Mouse (Mus musculus) MEL (cell line): ENCODE results near the gene Gnat2. TPM values are rescaled to one million over a fixed set of nuclear protein-coding genes. Genes with fewer than 3 reads are reported as not detected.

Experiments used
- DNase-seq: peaks from one replicate; pipeline ENCODE4 v3.0.0; 2011; ENCODE audit warnings: low read depth, low spot score
- H3K27ac ChIP-seq: 2 replicates; pipeline ENCODE4 v1.5.1; 2012; ENCODE audit warnings: low read depth, mild to moderate bottlenecking, control low read depth, low read length, moderate library complexity; ENCODE audit not compliant: control insufficient read depth
- H3K27me3 ChIP-seq, 2 experiments: fragments of 150-350 bp in 1 of 2; sonication (generic) in 1 of 2; 2 replicates each; pipeline ENCODE4 v1.6.1; 2012; ENCODE audit warnings: low read length in 2 of 2, mild to moderate bottlenecking in 2 of 2, improper control_type of control experiment in 1 of 2, moderate library complexity in 1 of 2; ENCODE audit not compliant: insufficient read depth in 2 of 2, control insufficient read depth in 1 of 2
- H3K36me3 ChIP-seq, 2 experiments: 2 replicates each; pipeline ENCODE4 v1.6.1; 2012 to 2014; ENCODE audit warnings: low read length in 2 of 2, improper control_type of control experiment in 1 of 2, inconsistent platforms in 1 of 2, mild to moderate bottlenecking in 1 of 2; ENCODE audit not compliant: insufficient read depth in 2 of 2, control insufficient read depth in 1 of 2
- H3K4me1 ChIP-seq, 2 experiments: fragments of 150-350 bp in 1 of 2; sonication (generic) in 1 of 2; 2 replicates each; pipeline ENCODE4 v1.6.1; 2012; ENCODE audit warnings: low read length in 2 of 2, improper control_type of control experiment in 1 of 2, mild to moderate bottlenecking in 1 of 2; ENCODE audit not compliant: insufficient read depth in 2 of 2, control insufficient read depth in 1 of 2
- H3K4me3 ChIP-seq, 2 experiments: fragments of 150-350 bp in 1 of 2; sonication (generic) in 1 of 2; 2 replicates each; pipeline ENCODE4 v1.5.1; 2012; ENCODE audit warnings: low read depth in 2 of 2, low read length in 2 of 2, mild to moderate bottlenecking in 2 of 2, moderate library complexity in 2 of 2, control low read depth in 1 of 2, improper control_type of control experiment in 1 of 2; ENCODE audit not compliant: control insufficient read depth in 1 of 2, insufficient read depth in 1 of 2
- H3K79me2 ChIP-seq: 2 replicates; pipeline ENCODE4 v1.6.1; 2012; ENCODE audit warnings: mild to moderate bottlenecking, low read length, moderate library complexity; ENCODE audit not compliant: control insufficient read depth, poor library complexity, insufficient read depth
- H3K9ac ChIP-seq: 2 replicates; pipeline ENCODE4 v1.6.1; 2012; ENCODE audit warnings: low read depth, mild to moderate bottlenecking, control low read depth, low read length, moderate library complexity; ENCODE audit not compliant: control insufficient read depth, poor library complexity, severe bottlenecking
- H3K9me3 ChIP-seq: fragments of 150-350 bp; sonication (generic); replicated peaks from 2 replicates; pipeline ENCODE4 v1.6.1; 2012; ENCODE audit warnings: mild to moderate bottlenecking, low read length, improper control_type of control experiment, moderate library complexity; ENCODE audit not compliant: insufficient read depth
- BHLHE40 ChIP-seq: IDR thresholded peaks from 2 replicates; pipeline ENCODE4 v1.6.1; 2012; ENCODE audit warnings: low read depth, mild to moderate bottlenecking, inconsistent platforms, low read length, improper control_type of control experiment, borderline replicate concordance
- CHD1 ChIP-seq: IDR thresholded peaks from 2 replicates; pipeline ENCODE4 v1.6.1; 2012; ENCODE audit warnings: low read depth, mild to moderate bottlenecking, inconsistent platforms, low read length, improper control_type of control experiment
- CHD2 ChIP-seq: IDR thresholded peaks from 2 replicates; pipeline ENCODE4 v1.6.1; 2011; ENCODE audit warnings: low read length, improper control_type of control experiment
- CTCF ChIP-seq, 3 experiments: IDR thresholded peaks in 2 of 3; conservative IDR thresholded peaks in 1 of 3; 2 replicates each; pipeline ENCODE4 v1.5.1; 2011 to 2012; ENCODE audit warnings: low read length in 3 of 3, low read depth in 2 of 3, mild to moderate bottlenecking in 2 of 3, improper control_type of control experiment in 1 of 3, inconsistent platforms in 1 of 3, mixed read lengths in 1 of 3, moderate library complexity in 1 of 3; ENCODE audit not compliant: control insufficient read depth in 1 of 3, insufficient read depth in 1 of 3, poor library complexity in 1 of 3, severe bottlenecking in 1 of 3
- E2F4 ChIP-seq: IDR thresholded peaks from 2 replicates; pipeline ENCODE4 v1.6.1; 2011; ENCODE audit warnings: low read depth, low read length, improper control_type of control experiment, borderline replicate concordance
- ELF1 ChIP-seq: IDR thresholded peaks from 2 replicates; pipeline ENCODE4 v1.6.1; 2014; ENCODE audit warnings: low read depth, mild to moderate bottlenecking, inconsistent platforms, low read length, improper control_type of control experiment, moderate library complexity
- EP300 ChIP-seq, 2 experiments: IDR thresholded peaks; 2 replicates each; pipeline ENCODE4 v1.6.1; 2011; ENCODE audit warnings: improper control_type of control experiment in 2 of 2, low read length in 2 of 2, low read depth in 1 of 2, mild to moderate bottlenecking in 1 of 2
- ETS1 ChIP-seq: IDR thresholded peaks from 2 replicates; pipeline ENCODE4 v1.6.1; 2012; ENCODE audit warnings: low read depth, mild to moderate bottlenecking, inconsistent platforms, low read length, improper control_type of control experiment, moderate library complexity
- GABPA ChIP-seq: IDR thresholded peaks from 2 replicates; pipeline ENCODE4 v1.6.1; 2012; ENCODE audit warnings: low read depth, mild to moderate bottlenecking, inconsistent platforms, low read length, improper control_type of control experiment, moderate library complexity
- GATA1 ChIP-seq: IDR thresholded peaks from 2 replicates; pipeline ENCODE4 v1.6.1; 2011; ENCODE audit warnings: low read depth, low read length, improper control_type of control experiment
- HCFC1 ChIP-seq: IDR thresholded peaks from 2 replicates; pipeline ENCODE4 v1.6.1; 2012; ENCODE audit warnings: low read depth, mild to moderate bottlenecking, inconsistent platforms, low read length, improper control_type of control experiment, moderate library complexity
- MAFK ChIP-seq: IDR thresholded peaks from 2 replicates; pipeline ENCODE4 v1.6.1; 2011; ENCODE audit warnings: low read depth, mild to moderate bottlenecking, low read length, improper control_type of control experiment, borderline replicate concordance
- MAX ChIP-seq: IDR thresholded peaks from 2 replicates; pipeline ENCODE4 v1.6.1; 2011; ENCODE audit warnings: low read length, improper control_type of control experiment
- MAZ ChIP-seq: IDR thresholded peaks from 2 replicates; pipeline ENCODE4 v1.6.1; 2012; ENCODE audit warnings: low read depth, mild to moderate bottlenecking, inconsistent platforms, low read length, improper control_type of control experiment
- MEF2A ChIP-seq: IDR thresholded peaks from 2 replicates; pipeline ENCODE4 v1.6.1; 2014; ENCODE audit warnings: low read depth, mild to moderate bottlenecking, inconsistent platforms, low read length, improper control_type of control experiment; ENCODE audit not compliant: poor library complexity, insufficient replicate concordance, severe bottlenecking; ENCODE audit errors: extremely low read depth
- MXI1 ChIP-seq: IDR thresholded peaks from 2 replicates; pipeline ENCODE4 v1.6.1; 2011; ENCODE audit warnings: mild to moderate bottlenecking, low read depth, low read length, improper control_type of control experiment
- MYB ChIP-seq: IDR thresholded peaks from 2 replicates; pipeline ENCODE4 v1.6.1; 2011; ENCODE audit warnings: mild to moderate bottlenecking, low read depth, low read length, improper control_type of control experiment
- MYC ChIP-seq: IDR thresholded peaks from 2 replicates; pipeline ENCODE4 v1.6.1; 2011; ENCODE audit warnings: low read depth, mild to moderate bottlenecking, low read length, improper control_type of control experiment, moderate library complexity
- NRF1 ChIP-seq: IDR thresholded peaks from 2 replicates; pipeline ENCODE4 v1.6.1; 2014; ENCODE audit warnings: low read depth, mild to moderate bottlenecking, inconsistent platforms, low read length, improper control_type of control experiment, moderate library complexity; ENCODE audit not compliant: poor library complexity, insufficient read depth, severe bottlenecking
- POLR2A ChIP-seq, 2 experiments: IDR thresholded peaks; 2 replicates each; pipeline ENCODE4 v1.6.1; 2011 to 2012; ENCODE audit warnings: low read length in 2 of 2, mild to moderate bottlenecking in 2 of 2, control low read depth in 1 of 2, improper control_type of control experiment in 1 of 2, low read depth in 1 of 2, moderate library complexity in 1 of 2; ENCODE audit not compliant: control insufficient read depth in 1 of 2, insufficient read depth in 1 of 2, poor library complexity in 1 of 2
- POLR2AphosphoS5 ChIP-seq: IDR thresholded peaks from 2 replicates; pipeline ENCODE4 v1.6.1; 2012; ENCODE audit warnings: low read depth, borderline replicate concordance, mild to moderate bottlenecking, inconsistent platforms, low read length, moderate library complexity, mixed read lengths
- RAD21 ChIP-seq: IDR thresholded peaks from 2 replicates; pipeline ENCODE4 v1.6.1; 2011; ENCODE audit warnings: mild to moderate bottlenecking, low read depth, low read length, improper control_type of control experiment
- RCOR1 ChIP-seq: IDR thresholded peaks from 2 replicates; pipeline ENCODE4 v1.6.1; 2012; ENCODE audit warnings: low read depth, mild to moderate bottlenecking, inconsistent platforms, low read length, improper control_type of control experiment
- SIN3A ChIP-seq: IDR thresholded peaks from 2 replicates; pipeline ENCODE4 v1.6.1; 2012; ENCODE audit warnings: low read length, improper control_type of control experiment, inconsistent platforms
- SMC3 ChIP-seq: IDR thresholded peaks from 2 replicates; pipeline ENCODE4 v1.6.1; 2011; ENCODE audit warnings: low read depth, low read length, improper control_type of control experiment
- TAL1 ChIP-seq: IDR thresholded peaks from 2 replicates; pipeline ENCODE4 v1.6.1; 2012; ENCODE audit warnings: mild to moderate bottlenecking, inconsistent platforms, low read length, moderate library complexity, mixed read lengths
- TBP ChIP-seq: IDR thresholded peaks from 2 replicates; pipeline ENCODE4 v1.8.0; 2011; ENCODE audit warnings: low read depth, low read length, improper control_type of control experiment
- TCF12 ChIP-seq: IDR thresholded peaks from 2 replicates; pipeline ENCODE4 v1.6.1; 2014; ENCODE audit warnings: low read depth, mild to moderate bottlenecking, inconsistent platforms, low read length, improper control_type of control experiment, moderate library complexity
- UBTF ChIP-seq: IDR thresholded peaks from 2 replicates; pipeline ENCODE4 v1.6.1; 2012; ENCODE audit warnings: low read depth, mild to moderate bottlenecking, inconsistent platforms, low read length, improper control_type of control experiment, moderate library complexity, borderline replicate concordance; ENCODE audit not compliant: insufficient read depth
- USF1 ChIP-seq: IDR thresholded peaks from 2 replicates; pipeline ENCODE4 v1.6.1; 2014; ENCODE audit warnings: low read depth, mild to moderate bottlenecking, inconsistent platforms, low read length, improper control_type of control experiment, moderate library complexity
- USF2 ChIP-seq, 2 experiments: IDR thresholded peaks; 2 replicates each; pipeline ENCODE4 v1.6.1; 2011 to 2012; ENCODE audit warnings: improper control_type of control experiment in 2 of 2, low read length in 2 of 2, borderline replicate concordance in 1 of 2, inconsistent platforms in 1 of 2, low read depth in 1 of 2, mild to moderate bottlenecking in 1 of 2; ENCODE audit not compliant: insufficient read depth in 1 of 2
- ZKSCAN1 ChIP-seq: IDR thresholded peaks from 2 replicates; pipeline ENCODE4 v1.6.1; 2012; ENCODE audit warnings: low read depth, mild to moderate bottlenecking, inconsistent platforms, low read length, improper control_type of control experiment, moderate library complexity
- ZMIZ1 ChIP-seq: IDR thresholded peaks from 2 replicates; pipeline ENCODE4 v1.6.1; 2012; ENCODE audit warnings: low read depth, mild to moderate bottlenecking, inconsistent platforms, low read length, improper control_type of control experiment, moderate library complexity
- ZNF384 ChIP-seq: IDR thresholded peaks from 2 replicates; pipeline ENCODE4 v1.6.1; 2012; ENCODE audit warnings: low read depth, mild to moderate bottlenecking, inconsistent platforms, low read length, improper control_type of control experiment
- polyA plus RNA-seq, 2 experiments: library from polyadenylated mRNA; stranded (reverse) in 1 of 2; unstranded in 1 of 2; fragments of >175 nt in 1 of 2; fragments of >200 nt in 1 of 2; gene quantifications; 2 replicates each; pipeline versions ENCODE4 v1.2.1 to v1.2.4; 2012; ENCODE audit warnings: low replicate concordance in 2 of 2, low read depth in 1 of 2; ENCODE audit not compliant: insufficient read length in 2 of 2, insufficient read depth in 1 of 2, missing spikeins in 1 of 2
- total RNA-seq: library from RNA; depleted of rRNA; stranded (reverse); fragments of 300-350 nt; gene quantifications from 2 replicates; pipeline ENCODE4 v1.2.3, GENCODE M21; 2012

The Gnat2 gene
- total and polyA plus RNA-seq, 3 experiments: 4.7 to 12.4 TPM; not detected in 1

GRCm38 (mm10) chr3:108147386-108148235 lies 55.0 kb downstream of the Gnat2 start:
- Histone ChIP-seq H3K4me1 (peaks cover 3 to 9% of the 10 kb centered on the region in 2 experiments), H3K36me3 (peaks cover 0 to 23% of the 10 kb centered on the region in 2 experiments; a peak in 3 of 4 replicates), H3K4me3 (peak overlapping the region; percentile 73 to 97), H3K79me2 (peaks cover 30% of the 10 kb centered on the region), H3K9ac (peak overlapping the region; percentile 80), H3K27me3 (no peaks in the 10 kb centered on the region), H3K9me3 (no peaks in the 10 kb centered on the region), H3K27ac (peak overlapping the region; percentile 99)
- peak; percentile 95 for DNase-seq
- TF ChIP-seq BHLHE40 (peak; percentile 39; the same call in 1 of the 2 replicates), MAZ (no peak), TAL1 (no peak), SIN3A (peak; percentile 94), POLR2A (IDR thresholded peaks at IDR 0.05; ENCODE audit: control insufficient read depth in 1 of 2, insufficient read depth in 1 of 2, low read depth in 1 of 2, low read length in 2 of 2, poor library complexity in 1 of 2) (peak in 1 of 2 experiments; percentile 26; a peak in 1 of 4 replicates), SMC3 (peak; percentile 96), CHD2 (no peak), TBP (peak; percentile 66; the same call in 1 of the 2 replicates), TCF12 (peak; percentile 54), CHD1 (0 out of 2 replicates have a peak, but pooled peaks have one; percentile 19), GATA1 (no peak; the same call in 1 of the 2 replicates), MAFK (0 out of 2 replicates have a peak, but pooled peaks have one; percentile 11), ZMIZ1 (no peak), RAD21 (peak; percentile 99), RCOR1 (no peak; the same call in 1 of the 2 replicates), NRF1 (no peak), CTCF (IDR thresholded peaks at IDR 0.05 in 2 of 3, conservative IDR thresholded peaks at IDR 0.05 in 1 of 3; ENCODE audit: control insufficient read depth in 1 of 3, insufficient read depth in 1 of 3, low read depth in 2 of 3, low read length in 3 of 3, poor library complexity in 1 of 3, severe bottlenecking in 1 of 3) (peak; percentile 76 to 98 (median 90)), MAX (no peak), ELF1 (peak; percentile 53), ZNF384 (no peak; the same call in 1 of the 2 replicates), MXI1 (peak; percentile 79), EP300 (IDR thresholded peaks at IDR 0.05; ENCODE audit: low read depth in 1 of 2, low read length in 2 of 2) (peak; percentile 22 to 63; a peak in 3 of 4 replicates), UBTF (no peak), POLR2AphosphoS5 (no peak), USF2 (IDR thresholded peaks at IDR 0.05; ENCODE audit: borderline replicate concordance in 1 of 2, insufficient read depth in 1 of 2, low read depth in 1 of 2, low read length in 2 of 2) (no peak), HCFC1 (peak; percentile 78), ZKSCAN1 (no peak), MYB (no peak), USF1 (no peak), MYC (peak; percentile 61; the same call in 1 of the 2 replicates), E2F4 (no peak), GABPA (no peak), ETS1 (peak; percentile 76), MEF2A (no peak)
